Mouse (Mus musculus) cerebellum, postnatal 4 days (tissue): ENCODE results near the gene Espl1.

Source experiments
- DNase-seq, 2 experiments: peaks; one replicate each; pipeline ENCODE4 v3.0.0; 2022; ENCODE audit warnings: low spot score in 2 of 2, mixed read lengths in 1 of 2

Gene Espl1

DNA sequence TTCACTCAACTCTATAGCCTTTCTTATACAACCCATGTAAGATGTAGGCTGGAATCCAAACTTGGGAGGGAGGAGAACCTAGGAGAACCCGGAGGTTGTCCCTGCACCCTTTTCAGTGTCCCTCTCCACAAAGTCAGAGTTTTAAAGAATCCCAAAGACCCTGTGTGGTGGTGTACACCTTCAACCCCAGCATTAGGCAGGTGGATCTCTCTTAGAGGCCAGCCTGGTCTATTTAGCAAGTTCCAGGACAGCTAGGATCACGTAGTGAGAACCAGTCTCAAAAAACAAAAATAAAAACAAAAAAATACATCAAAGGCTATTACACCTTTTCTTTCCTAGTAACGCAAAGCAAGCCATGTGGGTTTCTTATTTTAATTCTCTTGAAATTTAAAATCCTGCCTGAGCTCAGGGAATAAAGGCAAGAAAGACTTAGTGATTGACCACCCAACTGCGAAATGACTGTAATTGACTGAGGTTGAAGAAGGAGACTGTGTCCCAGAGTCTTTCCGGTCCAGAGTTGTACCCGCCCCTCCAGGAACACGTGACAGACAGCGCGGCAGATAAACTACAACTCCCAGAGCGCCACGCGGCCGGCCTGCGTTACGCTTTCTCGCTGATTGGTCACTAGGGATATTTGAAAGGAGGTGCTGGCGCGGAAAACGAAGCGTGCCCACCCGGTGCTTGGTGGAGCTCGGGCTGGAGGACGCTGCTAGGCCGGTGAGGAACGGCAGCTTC, at the start of gene Espl1:
Espl1 (plus strand) TSS at position 634 of the 735 bp plus-strand sequence.
- peak; percentile 88 to 95 for DNase-seq

DNA sequence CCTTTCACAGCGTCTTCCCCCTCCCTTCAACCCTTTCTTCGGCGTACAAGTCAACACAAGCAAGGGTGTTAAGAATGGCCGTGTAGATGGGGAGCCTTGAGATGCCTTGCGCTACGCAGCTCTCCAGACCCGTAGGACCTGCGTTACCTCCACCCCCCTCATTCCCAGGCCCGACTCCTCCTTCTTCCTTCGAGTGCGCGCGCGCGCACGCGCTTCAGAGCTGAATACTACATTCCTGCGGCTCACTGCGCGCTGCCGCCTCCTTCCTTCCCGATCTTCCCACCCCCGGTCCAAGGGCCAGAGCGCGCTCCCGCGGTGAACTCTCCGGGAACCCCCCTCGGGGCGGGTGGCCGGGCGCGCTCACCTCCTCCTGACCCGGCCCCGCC, 49.2 kb upstream of the Espl1 start:
- DNase-seq: peak; percentile 63 to 72

DNA sequence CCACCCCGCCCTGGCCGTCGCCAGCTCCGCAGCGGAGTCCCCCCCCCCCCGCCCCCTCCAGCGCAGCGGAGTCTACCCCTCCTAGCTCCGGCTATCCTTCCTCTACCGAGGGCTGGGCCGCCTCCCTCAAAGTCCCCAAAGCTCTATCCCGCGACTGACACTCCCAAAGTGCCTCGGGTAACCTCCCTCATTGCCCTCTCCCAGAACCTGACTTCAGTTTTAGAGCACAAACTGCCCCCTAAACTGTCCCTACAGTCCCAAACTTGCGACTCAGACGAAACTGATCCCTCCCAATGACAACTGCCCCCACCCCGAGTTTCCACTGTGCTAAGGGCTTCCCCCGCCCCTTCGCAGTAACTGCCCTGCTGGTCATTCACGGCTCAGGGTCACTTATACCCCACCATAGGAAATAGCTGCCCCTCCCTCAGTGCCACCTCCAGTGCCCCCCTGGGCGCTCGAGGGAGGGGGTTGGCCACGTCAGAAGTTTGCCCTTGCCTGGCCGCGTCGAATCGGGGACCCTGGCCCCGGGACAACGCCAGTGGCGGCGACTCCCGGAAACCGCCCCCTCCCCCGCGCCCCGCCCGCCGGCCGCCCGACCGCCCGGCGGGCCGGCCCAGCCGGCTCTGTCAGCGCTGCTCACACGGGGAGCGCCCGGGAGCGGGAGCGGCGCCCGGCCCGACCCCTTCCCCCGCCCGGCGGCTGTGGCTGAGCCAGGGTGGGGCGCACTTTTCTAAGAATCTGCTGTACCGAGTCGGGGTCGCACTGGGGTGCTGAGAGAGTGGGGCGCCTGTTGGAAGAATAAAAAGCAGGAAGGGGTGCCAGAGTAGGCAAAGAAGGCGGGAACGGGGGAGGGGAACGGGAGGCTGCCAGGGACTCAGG, 48.6 kb upstream of the Espl1 start:
- peak in 1 of 2 experiments; percentile 36 for DNase-seq

DNA sequence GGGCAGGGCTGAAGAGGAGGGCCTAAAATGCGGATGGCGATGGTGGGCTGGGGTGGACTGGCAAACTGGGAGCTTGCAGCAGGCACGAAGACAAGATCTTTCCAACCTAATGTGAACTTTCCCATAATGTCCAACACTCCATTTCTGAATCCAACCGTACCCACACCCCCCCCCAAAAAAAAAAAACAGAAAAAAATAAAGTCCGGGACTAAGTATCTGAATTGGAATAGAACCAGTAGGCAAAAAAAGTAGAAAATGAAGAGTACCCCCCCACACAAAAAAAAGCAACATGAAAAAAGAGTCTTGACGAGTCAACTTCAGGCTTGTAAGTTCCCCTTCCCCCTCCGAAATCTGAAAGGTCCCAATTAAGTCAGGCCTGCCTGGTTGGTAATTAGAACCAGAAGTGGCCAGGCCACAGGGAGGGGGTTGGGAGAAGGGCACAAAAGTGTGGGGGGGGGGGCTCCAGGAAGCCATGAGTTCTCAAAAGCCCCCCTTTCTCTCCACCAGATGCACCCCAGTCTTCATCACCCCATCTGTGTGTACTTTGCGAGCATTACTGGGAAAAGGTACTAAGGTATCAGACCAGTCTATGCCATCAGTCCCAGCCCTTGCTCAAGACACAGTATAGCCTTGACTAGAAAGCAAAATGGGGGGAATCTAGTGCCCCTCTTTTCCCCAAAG, 47.8 kb upstream of the Espl1 start:
- DNase-seq: no peak

DNA sequence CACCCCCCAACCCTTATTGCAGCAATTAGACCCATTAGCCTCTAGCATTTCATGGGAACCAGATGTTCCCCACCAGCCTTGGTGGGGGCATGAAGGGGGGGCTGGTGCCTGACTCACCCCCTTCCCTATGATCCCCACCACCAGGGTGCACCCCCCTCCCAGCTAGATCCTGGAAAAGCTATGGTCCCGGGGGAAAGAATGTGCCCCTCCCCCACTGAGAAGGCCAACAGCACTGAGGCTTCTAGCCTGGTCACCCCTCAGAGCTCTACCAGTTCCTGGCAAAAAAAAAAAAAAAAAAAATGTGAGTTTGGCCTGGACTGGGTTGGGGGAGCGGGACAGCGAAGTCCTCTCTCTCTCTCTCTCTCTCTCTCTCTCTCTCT, 47.3 kb upstream of the Espl1 start:
- DNase-seq: no peak

DNA sequence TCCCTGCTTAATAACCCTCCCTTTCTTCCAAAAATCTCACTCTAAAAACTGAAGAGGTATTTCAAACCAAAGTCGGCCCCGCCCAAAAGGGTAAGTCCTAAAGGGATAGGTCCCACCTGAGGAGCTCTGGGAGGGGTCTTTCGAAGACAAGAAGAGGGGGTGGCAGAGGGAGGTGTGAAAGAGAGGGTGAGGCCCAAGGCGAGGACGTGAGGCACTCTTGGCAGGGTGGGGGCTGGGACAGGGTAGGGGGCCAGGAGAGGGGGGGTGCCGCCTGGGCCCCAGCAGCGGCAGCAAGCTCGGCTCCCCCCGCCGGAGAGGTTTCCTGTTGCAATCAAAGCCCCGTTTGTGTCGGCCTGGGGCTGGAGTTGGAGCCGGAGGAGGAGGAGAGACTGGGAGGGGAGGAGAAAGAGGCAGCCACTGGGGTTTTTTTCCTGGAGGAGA, 46.8 kb upstream of the Espl1 start:
- DNase-seq: no peak

DNA sequence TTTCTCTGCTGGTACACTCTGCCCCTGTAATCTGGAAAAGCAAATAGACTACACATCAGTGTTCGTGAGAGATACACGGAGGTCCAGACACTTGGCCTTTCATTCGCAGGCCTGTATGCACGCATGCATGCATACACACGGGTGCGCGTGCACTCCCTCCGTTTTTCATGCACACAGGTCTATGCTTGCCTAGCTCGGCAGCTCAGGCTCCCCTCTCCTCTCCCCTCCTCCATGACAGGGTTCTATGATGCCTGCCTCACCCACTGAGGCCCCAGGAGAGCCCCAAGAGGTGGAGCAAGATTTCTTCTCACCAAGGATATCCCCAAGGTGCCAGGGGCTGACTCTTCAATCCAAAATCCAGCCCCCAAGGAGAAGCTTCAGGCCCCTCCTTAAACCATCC, 46.1 kb upstream of the Espl1 start:
- DNase-seq: no peak

- no peak for DNase-seq
Measured at GRCm38 (mm10) chr15:102250521-102250920, 45.5 kb upstream of the Espl1 start.

- no peak for DNase-seq
Measured at GRCm38 (mm10) chr15:102255547-102256255, 40.4 kb upstream of the Espl1 start.

- no peak for DNase-seq
Measured at GRCm38 (mm10) chr15:102256431-102257201, 39.5 kb upstream of the Espl1 start.

DNA sequence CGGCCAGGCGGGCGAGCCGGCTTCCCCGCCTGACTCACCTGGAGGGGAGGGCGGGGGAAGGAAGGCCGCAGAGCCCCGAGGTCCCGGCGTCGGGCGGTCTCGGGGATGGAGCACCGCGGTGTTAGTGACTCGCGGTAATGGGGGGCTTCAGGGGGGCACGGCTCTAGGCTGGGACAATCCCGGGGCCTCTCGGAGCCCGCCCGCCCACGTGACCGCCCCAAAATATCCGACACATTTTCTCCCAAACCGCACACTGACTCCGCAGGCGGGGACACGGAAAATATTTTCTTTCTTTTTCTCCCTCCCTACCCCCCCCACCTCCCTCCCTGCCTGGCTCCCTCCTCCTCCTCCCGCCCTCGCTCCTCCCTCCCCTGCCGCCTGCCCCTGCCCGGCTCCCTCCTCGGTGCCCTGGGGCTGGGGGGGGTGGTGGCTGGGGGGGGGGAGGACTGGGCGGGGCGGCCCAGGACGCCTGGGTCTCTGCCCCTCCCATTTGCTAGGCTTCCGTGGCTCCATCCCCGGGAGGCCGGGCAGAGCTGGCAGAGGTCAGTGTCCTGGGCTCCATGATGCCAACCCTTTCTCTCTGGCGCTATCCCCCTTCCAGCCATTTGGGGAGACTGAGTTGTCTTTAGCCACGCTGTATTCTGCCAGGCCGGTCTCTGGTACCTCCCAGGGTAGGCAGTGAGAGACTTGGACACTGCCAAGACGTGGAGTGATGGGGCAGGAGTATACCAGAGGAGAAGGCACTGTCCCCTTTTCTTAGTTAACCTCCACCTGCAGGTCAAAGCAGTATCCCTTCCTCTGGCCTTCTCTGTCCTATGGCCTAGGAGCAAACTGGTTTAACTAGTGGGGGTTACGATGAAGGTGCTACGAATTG, 38.6 kb upstream of the Espl1 start, which contains the start of gene Rarg:
Rarg (minus strand) TSS at position 316 of the 874 bp plus-strand sequence.
- peak in 1 of 2 experiments; percentile 26 for DNase-seq

- no peak for DNase-seq
Measured at GRCm38 (mm10) chr15:102258076-102258470, 38.0 kb upstream of the Espl1 start.

DNA sequence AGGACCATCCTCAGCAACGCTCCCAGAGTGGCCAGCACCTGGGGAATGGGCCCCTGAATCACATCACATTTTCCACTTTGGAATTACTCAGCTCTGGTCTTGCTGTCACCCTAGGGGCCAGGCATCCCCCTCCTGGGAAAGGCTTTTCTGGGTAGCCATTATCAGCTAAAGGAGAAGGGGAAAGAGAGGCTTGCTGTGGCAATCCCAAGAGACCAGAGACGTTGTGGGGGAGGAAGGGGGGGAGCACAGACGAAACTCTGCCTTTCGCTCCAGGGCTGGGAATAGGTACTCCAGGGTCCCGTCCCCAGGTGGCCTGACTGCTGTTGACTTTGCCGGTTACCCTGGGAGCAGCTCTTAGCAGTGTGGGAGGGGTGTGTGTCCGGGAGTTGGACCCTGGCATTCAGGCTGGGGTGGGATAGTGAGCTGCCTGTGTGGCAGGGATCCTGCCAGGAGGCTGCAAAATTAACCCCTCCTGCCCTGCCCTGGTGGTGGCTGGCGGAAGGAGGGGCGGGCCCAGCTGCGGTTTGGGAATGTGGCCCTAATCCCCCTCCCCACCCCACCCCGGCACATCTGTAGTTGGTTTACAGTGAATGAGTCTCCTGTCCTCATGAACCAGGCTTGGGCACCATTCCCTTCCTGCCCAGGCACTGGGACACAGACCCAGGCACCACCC, 37.3 kb upstream of the Espl1 start:
- DNase-seq: no peak

- DNase-seq: no peak
Measured at GRCm38 (mm10) chr15:102262582-102262981, 33.5 kb upstream of the Espl1 start.

GRCm38 (mm10) chr15:102263037-102263436, 33.0 kb upstream of the Espl1 start:
- no peak for DNase-seq

DNA sequence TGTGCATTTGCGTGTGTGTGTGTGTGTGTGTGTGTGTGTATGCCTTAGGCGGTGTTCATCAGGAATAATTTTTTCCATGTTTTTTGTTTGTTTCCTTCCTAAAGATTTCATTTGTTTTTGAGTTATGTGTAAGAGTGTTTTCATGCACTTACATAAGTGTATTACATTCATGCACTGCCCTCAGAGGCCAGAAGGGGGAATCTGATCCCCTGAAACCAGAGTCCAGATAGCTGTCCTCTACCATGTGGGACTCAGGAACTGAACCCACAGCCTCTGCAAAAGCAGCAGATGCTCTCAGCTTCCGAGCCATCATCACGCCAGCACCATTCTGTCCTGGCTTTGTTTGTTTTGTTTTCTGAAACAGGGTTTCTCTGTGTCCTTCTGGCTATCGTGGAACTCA, 30.5 kb upstream of the Espl1 start:
- DNase-seq: no peak

DNA sequence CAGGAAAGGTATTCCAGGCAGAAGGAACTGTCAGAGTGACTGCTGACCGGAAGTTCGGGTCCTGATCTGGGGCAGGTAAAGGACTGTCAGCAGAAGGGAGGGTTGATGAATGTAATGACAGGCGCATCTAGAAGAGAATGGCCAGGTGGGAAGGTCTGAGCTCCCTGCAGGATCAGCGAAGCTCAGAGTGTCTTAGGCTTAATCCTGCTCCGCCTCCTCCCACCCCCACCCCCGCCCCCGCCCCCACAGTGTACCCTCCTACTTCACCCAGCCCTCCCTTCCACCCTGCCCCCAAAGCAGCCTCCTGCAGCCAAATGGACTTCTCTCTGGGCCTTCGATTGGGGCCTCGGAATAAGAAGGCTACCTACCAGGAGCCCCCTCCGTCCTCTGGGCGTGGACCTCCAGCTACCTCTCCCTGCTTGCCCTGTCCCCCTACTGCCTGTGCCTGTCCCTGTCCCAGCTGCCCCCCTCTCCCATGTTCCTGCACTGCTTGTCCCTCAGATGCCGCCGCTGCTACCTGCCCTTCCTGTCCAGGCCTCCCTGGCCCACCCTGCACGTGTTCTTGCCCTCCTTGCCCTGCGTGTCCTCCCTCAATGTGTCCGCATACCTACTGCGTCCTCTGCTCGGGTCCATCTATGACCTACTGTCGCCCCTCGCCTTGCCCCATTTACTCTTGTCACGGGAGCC, 25.6 kb upstream of the Espl1 start, which contains the start of gene Gm9918:
Gm9918 (plus strand) TSS at position 290 of the 687 bp plus-strand sequence.
- no peak for DNase-seq

DNA sequence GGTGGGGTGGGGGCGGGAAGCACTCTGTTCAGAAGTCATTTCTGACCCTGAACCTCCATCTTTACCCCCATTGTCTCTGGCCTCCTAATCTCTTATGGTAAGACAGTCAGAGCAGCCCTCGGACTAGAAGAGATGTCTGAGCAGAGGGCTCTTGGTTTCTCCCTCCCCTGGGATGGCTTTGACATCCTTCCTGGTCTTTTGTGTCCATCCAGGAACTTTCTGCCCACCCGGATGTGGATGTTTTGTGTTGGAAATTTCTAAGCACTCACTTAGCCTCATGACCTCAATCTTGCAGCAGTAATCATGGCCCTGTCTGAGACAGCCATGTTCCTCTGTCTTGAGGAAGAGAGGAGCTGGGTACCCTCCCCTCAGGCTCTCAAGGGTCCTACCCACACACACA, 24.6 kb upstream of the Espl1 start:
- no peak for DNase-seq
